Mouse (Mus musculus): ENCODE results near the gene 6030408B16Rik. TPM values are rescaled to one million over a fixed set of nuclear protein-coding genes. Genes with fewer than 3 reads are reported as not detected.

Gene 6030408B16Rik
- total RNA-seq, 2 experiments from 2014 or later: 0.27 to 0.54 TPM

- DNase-seq (ENCODE audit: low spot score in 2 of 2): no peak
Measured at GRCm38 (mm10) chr15:101295106-101295505, 2.1 kb downstream of the 6030408B16Rik start.

- DNase-seq (ENCODE audit: low spot score in 2 of 2): no peak
Measured at GRCm38 (mm10) chr15:101295616-101296015, 2.6 kb downstream of the 6030408B16Rik start.

DNA sequence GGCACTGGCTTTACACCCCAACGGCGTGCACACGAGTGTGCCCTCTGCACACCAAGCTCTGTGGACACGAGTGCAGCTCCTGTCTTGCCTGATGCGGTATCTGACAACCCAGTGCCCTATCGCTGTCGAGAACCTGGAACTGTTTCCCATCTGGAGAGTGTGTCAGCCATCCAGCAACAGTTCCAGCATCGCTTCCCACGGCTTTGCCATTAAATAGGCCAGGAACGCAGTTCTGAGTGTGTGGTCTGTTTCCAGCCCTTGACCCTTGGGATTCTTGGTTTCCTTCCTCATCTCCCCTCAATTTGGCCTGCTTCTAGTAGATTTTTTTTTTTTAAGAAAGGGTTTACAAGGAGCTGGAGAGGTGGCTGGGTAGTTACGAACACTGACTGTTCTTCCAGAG, 3.1 kb downstream of the 6030408B16Rik start:
- DNase-seq (ENCODE audit: low spot score in 2 of 2): no peak

GRCm38 (mm10) chr15:101297988-101298387, 5.0 kb downstream of the 6030408B16Rik start:
- no peak for DNase-seq (ENCODE audit: low spot score in 2 of 2)

DNA sequence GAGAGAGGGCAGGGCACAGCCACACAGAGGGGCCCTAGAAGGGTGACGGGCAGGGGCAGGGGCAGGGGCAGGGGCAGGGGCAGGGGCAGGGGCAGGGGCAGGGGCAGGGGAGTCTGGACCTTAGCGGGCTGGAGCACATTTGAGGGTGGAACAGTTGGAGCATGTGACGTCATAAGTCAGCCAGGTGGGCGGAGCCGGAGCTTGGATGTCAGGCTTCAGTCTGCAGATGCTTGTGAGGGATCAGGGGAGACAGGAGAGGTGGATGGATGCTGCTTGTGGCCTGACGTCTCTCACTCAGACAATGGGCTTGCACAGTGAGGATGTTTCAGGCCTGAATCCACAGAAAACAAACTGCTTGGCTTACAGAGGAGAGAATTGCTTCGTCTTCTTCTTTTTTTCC, 5.5 kb downstream of the 6030408B16Rik start:
- DNase-seq (ENCODE audit: low spot score in 2 of 2): no peak

DNA sequence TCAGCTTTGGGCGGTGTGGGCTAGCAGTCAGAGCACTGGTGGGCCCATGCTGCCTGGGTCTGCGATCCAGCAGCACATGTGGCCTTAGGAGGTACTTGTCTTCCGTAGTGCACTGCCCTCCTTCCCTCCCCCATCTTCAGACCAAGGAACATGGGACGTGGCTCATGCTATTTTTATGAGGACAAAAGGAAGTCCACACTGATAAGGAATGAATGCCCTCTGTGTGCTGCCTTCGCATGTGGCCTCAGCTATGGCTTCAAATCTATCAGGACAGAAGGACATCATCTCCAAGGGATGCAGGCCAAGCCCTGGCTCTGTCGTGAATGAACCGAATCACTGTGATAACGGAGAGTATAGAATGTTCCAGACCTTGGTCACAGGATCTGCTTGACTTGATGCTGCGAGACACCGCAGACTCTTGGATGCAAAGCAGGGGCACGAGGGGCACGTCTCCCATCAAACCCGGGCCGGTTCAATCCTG, 6.5 kb downstream of the 6030408B16Rik start:
- no peak for DNase-seq (ENCODE audit: low spot score in 2 of 2)

- DNase-seq (ENCODE audit: low spot score in 2 of 2): no peak
Measured at GRCm38 (mm10) chr15:101300128-101300527, 7.1 kb downstream of the 6030408B16Rik start.

DNA sequence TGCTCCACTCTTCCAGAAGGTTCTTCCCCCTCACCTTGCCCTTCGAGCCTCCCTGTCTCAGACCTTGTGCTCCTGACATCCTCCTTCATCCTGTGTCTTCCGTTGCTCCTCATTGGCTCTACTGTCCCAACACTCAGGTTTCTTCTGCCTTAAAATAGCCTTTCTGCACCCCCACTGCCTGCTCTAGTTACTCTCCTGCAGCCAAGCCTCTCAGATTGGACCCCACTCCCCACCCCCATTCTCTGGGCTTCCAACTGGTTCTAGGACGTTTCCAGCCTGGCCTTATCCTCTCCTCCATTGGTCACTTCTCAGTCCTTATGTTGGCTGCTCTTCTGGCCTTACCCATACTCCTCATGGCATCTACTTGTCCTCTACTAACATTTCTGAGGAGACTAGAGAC, 9.2 kb downstream of the 6030408B16Rik start:
- DNase-seq (ENCODE audit: low spot score in 2 of 2): no peak

DNA sequence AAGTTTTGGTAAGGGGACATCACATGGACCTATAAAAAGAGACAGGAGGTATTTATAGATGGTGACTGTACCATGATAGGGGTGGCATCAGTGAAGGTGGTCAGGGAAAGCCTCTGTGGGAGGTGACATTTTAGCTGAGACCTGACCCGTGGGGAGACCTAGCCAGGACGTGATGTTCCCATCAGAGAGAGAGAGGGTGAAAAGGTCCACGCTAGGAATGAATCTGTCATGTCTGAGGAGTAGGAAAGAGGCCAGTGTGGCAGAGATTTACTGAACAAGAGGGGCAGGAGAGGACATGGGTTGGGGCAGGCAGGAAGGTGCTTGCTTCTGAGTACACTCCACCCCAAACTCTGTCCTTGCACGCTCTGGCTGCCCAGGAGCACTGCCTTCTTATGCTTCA, 10.8 kb downstream of the 6030408B16Rik start:
- no peak for DNase-seq (ENCODE audit: low spot score in 2 of 2)

DNA sequence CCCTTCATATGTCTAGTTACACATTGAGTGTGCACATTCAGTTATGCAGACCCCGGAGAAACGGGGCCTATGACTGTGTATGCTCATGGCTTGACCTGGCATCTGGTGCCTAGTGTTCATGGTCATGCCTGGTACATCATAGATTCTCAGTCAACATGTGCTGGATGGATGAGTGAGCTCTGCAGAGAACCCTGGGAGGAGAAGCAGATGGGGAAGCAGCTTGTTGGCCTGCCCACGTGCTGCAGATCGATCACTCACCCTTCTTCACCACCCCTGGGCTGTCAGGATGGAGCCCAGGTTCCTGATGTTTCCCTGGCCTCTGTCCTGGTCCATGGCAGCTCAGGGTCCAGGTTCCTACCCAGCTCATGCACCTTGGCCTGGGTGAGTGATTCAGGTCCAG, 13.4 kb downstream of the 6030408B16Rik start:
- no peak for DNase-seq (ENCODE audit: low spot score in 2 of 2)

DNA sequence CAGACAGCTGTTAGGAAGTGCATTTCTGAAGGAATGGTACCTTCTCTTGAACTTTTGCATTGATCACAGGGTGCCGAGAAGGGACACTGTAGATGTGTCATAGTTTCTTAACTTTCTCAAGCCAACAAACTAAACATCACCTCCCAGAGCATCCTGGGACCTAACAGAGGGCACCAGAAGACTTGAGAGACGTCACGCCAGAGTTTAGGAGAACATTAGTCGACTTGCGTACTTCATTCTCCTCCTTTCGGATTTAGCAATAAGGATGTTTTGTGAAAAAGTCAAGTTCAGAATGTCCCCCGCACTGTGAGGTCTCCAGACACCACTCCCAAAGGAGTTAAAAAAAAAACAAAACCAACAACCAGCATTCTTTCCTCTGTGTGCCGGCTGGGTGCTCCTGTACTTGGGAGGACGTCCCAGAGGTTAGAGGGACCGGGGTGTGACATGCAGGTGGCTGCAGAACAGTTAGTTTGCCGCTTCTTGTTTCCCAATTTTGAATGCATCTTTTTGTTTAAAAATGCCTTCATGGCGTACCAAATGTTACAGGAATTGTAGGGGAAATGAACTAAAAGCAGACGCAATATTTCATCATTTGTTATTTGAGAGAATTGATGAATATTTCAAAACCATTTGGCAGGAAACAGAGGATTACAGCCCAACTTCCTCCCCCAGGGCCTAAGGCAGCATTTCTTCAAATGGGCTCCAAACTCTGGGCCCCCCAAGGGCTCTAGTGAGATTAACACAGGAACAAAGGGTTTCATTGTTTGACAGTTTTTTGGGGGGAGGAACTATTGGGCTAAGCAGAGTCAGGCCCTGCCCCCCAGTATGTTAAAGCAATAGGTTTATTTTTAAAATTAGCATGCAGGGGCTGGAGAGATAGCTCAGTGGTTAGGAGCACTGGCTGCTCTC, 15.7 kb downstream of the 6030408B16Rik start:
- DNase-seq (ENCODE audit: low spot score in 2 of 2): no peak

GRCm38 (mm10) chr15:101309493-101309892, 16.5 kb downstream of the 6030408B16Rik start:
- no peak for DNase-seq (ENCODE audit: low spot score in 2 of 2)

- no peak for DNase-seq (ENCODE audit: low spot score in 2 of 2)
Measured at GRCm38 (mm10) chr15:101311087-101311770, 18.2 kb downstream of the 6030408B16Rik start.

- DNase-seq (ENCODE audit: low spot score in 2 of 2): no peak
Measured at GRCm38 (mm10) chr15:101312006-101312405, 19.0 kb downstream of the 6030408B16Rik start.

GRCm38 (mm10) chr15:101315378-101315777, 22.4 kb downstream of the 6030408B16Rik start:
- no peak for DNase-seq (ENCODE audit: low spot score in 2 of 2)

DNA sequence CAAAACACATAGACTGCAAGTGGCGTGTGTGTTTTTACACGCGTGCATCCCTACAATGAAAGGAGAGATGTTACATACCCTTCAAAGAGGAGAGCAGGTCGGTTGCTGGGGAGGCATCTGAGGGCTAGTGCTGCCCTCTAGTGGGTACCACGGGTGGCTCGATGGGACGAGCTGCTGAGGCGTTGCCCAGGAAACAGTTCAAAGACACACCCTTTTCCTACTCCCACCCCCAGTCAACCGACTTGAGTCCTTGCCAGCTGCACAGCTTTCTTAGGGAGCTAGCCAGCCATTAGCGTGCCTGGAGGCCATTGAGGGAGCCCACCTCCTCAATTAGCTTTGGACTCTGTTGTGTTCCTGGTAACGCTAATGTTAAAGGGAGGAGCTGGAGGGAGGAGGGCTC, 22.8 kb downstream of the 6030408B16Rik start:
- peak; percentile 86 to 88 for DNase-seq (ENCODE audit: low spot score in 2 of 2)

- DNase-seq (ENCODE audit: low spot score in 2 of 2): no peak
Measured at GRCm38 (mm10) chr15:101316279-101316912, 23.4 kb downstream of the 6030408B16Rik start.

- DNase-seq (ENCODE audit: low spot score in 2 of 2): no peak
Measured at GRCm38 (mm10) chr15:101316913-101317813, 24.2 kb downstream of the 6030408B16Rik start.

DNA sequence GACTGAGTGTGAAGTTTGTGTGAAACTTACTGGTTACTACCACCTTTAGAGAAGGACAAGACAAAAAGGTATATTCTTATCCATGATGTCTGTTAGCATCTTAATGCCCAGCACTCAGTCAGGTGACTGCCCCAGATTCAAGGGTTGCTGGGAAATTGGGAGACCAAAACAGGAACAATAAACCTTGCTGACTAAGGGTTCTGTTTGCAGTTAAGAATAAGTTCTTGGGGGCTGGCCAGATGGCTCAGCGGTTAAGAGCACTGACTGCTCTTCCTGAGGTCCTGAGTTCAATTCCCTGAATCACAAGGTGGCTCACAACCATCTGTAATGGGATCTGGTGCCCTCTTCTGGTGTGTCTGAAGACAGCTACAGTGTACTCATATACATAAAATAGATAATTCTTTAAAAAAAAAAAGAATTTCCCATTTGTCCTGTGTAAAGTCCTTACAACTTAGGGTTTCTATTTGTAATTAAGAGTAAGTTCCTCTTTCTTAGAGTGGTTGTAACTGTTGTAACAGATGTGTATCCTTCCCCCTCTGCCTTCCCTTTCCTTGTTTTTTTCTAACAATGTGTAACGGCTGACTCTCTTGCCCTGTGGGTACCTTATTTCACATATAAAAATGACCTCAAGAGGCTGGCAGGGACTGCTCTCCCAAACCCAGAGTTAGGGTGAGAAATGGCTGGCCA, 24.9 kb downstream of the 6030408B16Rik start:
- DNase-seq (ENCODE audit: low spot score in 2 of 2): no peak

Measured in adrenal gland, adult 18-20 months (tissue).